Mouse (Mus musculus): Measurements from ENCODE around the gene Grm7.

DNA sequence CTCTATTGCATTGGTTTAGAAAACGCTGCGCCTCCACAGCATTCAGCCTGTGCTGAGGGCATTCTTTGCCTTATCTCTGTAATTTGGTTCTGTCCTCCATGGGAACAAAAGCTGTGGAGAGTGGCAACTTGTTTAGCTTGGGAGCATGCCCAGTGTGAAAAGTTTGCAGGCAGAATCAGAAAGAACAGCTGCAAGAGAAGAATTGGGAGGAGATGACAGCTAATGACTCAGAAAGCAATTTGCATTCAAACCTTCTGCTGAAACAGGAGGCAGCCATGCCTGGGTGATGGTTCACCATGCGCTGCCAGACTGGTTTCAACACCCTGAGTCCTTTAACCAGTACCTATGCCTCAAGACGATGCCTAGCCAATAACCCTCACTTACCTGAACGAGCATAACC lies 64.4 kb downstream of the Grm7 start:
- TF ChIP-seq MAFK (IDR thresholded peaks at IDR 0.05; ENCODE audit: insufficient read depth, low read depth, low read length), result no peak
- no peak for TF ChIP-seq ZNF384 (IDR thresholded peaks at IDR 0.05; ENCODE audit: low read depth, low read length)
- TF ChIP-seq ZC3H11A (IDR thresholded peaks at IDR 0.05; ENCODE audit: borderline replicate concordance, low read depth, low read length), result no peak
- TF ChIP-seq CHD2 (IDR thresholded peaks at IDR 0.05; ENCODE audit: low read depth, low read length), result no peak
- TF ChIP-seq HCFC1 (IDR thresholded peaks at IDR 0.05; ENCODE audit: borderline replicate concordance, insufficient read depth, low read length), result no peak
